Mouse (Mus musculus) left cerebral cortex, adult 11 months (tissue): ENCODE data around the gene Dguok.
A peak's percentile ranks its signal among the peaks of the same experiment; 100 is the strongest.

Experiments used
- DNase-seq: peaks from one replicate; pipeline ENCODE4 v3.0.0; 2022; ENCODE audit warnings: low spot score

Gene Dguok

DNA sequence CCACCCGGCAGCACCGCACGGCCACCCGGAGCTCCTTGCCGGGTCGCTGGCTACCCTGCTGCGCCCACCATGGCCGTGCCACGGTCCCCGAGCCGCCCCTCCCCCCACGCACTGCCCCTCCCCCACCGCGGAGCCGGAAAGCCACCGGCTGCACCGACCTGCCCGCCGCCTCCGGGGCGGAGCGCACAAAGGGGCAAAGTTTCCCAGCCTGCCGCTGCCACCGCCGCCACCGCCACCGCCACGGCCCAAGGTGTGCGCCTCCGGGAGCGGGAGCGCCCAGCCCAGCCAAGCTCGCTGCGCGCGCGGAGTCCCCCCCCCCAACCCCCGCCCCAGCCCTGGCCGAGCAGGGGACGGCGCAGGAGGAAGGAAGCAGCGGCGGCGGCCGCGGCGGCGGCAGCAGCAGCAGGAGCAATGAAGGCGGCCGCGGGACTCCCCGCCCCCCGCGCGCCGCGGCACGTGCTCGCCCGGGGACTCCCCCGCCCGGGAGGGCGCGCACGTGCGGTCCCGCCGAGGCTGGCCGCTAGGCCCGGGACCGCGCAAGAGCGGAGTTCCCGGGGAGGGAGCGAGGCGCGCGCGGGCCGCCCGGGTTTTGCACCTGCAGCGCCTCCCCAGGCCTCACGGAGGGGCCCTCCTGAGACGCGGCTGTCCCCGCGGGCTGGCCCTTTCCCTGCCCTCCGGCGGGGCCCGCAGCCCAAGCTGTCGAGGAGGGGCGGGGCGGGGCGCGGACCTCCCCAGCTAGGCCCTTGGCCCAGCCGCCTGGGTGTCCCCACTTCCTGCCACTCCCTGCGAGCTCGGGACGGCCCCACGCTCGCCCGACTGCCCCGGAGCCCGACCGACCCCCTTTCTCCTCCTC is 50.4 kb downstream of the Dguok start:
- no peak for DNase-seq

DNA sequence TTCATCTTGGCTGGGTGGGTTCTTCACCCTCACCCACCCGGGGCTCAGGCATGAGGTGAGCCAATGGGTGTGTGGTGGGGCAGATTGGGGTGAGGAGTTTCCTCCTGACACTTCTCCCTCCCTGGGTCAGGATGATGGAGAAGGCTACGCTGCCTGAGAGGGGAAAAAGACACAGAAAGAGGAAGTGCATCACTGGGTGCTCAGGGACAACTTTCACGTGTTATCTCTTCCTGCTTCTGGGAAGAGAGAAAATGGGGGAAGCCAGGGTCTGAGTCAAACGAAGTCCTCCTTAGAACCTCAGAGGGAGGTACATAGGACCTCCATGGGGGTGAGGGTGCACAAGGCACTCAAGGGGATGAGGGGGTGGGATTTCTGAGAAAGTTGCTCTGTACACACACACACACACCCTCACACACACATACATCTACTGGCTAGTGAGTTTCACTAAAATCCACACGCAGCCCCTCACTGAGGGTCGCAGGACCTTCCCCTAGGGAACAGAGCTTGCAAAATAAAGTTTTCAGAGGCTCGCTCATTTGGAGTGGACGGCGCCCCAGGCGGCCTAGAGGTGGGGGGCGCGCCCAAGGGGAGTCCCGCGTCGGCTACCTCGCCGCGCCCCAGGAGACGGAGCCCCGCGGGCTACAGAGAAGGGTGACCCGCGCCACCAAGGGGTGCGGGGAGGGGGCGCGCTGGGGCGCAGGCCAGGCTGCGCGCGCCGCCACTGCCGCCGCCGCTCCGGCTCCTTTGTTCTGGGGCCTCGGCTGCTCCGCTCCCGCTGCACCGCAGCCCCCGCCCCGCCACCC is 51.2 kb downstream of the Dguok start:
- DNase-seq = no peak

DNA sequence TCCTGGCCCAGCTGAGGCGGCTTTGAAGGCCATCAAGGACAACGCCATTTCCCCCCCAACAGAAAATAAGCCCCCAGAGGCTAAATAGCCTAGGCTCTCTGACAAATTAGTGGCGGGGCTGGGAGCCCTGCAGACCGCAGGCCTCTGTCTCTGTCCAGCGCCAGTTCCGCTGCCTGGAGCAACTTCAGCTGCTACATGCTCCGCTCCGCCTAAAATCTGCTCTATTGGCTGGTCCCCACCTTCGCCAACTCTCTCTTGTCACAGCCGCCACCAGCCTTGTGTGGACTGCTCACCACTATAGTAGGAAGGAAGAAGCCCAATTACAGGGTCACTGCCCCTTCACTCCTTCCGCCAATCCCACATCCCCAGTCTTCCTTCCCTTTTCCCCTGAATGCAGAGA is 53.1 kb downstream of the Dguok start:
- DNase-seq = no peak

DNA sequence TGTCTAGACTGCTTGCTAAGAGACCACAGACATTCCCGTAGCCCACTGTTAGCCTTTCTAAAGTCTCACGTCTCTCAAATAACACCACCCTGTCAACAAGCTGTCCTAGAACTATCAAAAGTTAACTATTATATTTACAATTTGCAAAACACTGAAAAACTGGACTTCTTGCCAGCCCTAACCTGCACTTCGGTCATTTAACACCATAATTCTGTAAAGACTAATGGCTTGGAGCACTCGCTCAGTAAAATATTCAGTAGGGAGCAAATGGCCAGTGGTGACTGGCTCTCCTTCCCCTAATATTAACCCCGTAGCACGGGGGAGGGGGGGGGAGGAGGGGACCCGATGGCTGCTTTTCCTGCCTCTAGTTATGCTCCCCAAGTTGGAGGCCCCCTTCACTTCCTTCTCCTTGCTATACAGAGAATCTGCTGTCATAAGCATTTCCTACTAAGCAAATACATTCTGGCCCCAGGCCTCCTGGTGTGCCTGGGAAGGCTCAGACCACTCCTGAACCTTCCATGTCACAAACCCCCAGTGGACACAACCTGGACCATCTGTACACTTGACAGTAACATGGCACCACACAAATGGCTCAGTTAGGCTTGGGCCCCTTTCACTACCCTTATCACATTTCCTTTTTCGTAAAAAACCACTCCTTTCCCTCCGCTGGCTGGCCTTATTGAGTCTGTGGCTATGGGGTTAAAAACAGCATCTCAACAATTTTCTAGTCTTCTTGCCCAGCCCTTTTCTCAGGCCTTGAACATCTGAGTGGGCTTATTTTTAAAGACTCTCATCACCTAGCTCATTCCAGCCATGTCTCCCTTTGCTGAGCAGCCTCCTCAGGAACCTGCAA is 56.1 kb downstream of the Dguok start:
- DNase-seq = no peak

DNA sequence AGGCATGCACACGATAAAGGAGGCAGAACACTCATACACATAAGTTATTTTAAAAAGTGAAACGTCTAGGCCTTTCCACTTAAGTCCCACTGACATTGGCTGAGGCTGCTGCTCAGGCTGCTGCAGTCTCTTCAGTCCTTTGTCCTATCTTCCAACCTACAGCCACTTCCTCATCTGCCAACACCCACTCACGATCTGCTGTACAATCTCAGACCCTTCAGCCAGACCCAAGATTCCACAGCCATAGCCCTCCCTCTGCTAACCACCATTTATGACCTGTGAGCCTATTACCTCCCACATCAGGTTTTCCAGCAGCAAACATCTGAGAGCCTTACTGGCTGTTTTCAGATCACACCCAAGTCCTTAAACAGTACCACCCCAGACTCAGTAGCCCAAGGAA is 57.3 kb downstream of the Dguok start:
- DNase-seq = no peak

DNA sequence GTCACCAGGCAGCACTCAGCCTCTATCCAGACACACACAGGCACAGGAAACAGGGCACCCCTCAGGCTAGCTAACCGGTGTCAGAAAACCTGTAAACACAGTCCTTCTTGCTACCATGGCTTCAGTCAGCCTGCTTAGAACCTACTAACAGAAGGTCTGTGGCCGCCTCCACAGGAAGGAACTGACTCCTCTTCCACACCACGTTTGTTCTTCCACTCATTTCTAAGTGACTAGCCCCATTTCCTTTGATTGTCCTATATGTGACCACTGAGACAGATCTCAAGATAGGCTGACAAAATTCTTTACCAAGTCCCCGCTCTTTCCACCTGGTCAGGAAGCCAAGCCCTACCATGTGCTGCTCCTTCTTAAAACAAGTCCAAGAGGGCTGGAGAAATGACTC is 57.9 kb downstream of the Dguok start:
- DNase-seq = no peak

DNA sequence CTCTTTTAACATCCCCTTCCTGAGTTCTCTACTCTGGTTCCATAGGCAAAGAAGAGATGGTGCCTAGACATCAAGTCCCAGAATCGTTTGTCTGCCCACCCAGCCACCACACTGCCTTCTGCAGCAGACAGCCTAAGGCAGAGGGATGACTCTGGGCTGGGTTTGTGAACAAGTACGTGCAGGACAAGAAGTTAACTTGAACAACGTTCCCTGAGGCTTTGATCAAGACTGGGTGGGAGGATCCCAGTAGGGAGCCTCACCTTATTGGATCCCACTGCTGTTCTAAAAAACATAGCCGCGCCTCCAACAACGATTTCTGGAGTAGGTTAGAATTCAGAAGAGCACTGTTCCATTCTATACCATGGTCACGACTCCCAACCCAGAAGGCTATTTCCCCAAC is 59.7 kb downstream of the Dguok start:
- no peak for DNase-seq

DNA sequence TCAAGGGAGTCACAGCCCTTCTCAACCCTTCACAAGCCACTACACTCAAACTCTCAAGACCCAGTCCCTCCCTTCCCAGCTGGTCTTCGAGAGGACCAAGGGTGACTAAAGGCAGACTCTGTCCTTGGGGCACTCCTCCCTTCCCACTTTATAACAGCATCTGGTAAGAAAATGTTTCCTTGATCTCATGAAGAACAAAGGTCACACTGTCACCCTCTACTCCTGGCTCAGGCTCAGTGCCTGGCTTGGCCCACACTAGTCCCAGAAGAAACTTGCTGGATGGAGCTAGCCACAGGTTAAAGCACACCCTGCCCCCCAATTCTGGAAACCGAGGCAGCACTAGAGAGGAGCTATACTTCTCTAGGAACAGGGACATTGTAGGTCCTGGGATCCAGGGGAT is 61.0 kb downstream of the Dguok start:
- DNase-seq = no peak

DNA sequence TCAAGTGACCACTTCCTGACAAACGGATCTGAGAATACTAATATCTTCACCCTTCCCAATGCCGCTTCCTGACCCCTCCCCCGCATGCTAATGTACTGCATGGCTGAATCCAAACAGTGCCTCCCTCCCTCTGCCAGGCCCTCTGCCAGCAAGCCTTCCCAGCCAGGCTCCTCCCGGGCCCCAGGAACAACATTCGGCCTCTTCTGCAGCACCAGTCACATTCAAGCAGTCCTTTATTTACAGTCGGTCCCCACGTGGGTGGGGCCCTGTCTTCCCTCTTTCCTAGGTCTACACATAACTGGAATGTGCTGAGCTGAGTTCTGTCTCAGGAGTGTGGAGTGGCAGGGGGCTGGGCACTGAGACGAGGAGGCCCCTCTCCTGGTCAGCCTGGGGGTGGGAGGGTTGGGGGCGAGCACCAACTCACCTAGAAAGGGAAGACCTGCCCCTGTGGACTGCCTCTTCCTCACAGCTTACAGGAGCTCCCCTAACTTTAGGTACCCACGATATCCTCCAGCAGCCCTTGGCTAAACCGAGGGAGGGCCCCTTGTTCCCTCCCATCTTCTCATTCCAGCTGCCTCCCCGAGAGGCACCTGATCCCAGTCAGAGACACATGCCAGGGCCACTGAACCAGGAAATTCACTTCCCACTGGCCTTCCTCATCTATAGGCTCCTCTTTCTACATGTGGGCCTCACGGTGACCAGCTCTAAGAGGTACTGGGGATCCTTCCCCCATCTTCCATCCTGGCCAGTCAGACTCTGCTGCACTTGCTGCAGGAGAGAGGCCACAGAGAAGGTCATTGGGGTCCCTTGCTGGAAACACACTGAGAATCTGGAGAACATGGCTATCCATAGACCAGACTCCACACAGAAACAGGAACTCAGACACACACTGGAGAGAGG is 63.1 kb downstream of the Dguok start:
- peak; percentile 47 for DNase-seq

DNA sequence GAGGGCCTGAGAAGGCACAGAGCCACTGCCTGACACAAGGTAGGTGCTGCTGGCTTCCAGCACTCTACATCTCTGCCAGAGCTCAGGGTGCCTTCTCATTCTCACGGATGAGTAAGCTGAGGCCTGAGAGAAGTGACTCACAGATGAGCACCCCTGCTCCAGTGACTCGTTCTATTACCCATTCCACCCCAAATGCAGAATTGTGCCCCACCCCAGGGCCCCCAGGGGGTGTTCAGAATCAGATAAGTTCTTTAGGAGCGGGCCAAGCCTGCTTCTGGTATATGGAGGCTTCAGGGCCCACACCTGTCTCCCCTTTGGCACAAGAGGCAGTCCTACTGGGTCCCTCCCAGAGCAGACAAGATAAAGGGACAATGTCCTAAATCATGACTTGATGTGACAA is 64.1 kb downstream of the Dguok start:
- no peak for DNase-seq

DNA sequence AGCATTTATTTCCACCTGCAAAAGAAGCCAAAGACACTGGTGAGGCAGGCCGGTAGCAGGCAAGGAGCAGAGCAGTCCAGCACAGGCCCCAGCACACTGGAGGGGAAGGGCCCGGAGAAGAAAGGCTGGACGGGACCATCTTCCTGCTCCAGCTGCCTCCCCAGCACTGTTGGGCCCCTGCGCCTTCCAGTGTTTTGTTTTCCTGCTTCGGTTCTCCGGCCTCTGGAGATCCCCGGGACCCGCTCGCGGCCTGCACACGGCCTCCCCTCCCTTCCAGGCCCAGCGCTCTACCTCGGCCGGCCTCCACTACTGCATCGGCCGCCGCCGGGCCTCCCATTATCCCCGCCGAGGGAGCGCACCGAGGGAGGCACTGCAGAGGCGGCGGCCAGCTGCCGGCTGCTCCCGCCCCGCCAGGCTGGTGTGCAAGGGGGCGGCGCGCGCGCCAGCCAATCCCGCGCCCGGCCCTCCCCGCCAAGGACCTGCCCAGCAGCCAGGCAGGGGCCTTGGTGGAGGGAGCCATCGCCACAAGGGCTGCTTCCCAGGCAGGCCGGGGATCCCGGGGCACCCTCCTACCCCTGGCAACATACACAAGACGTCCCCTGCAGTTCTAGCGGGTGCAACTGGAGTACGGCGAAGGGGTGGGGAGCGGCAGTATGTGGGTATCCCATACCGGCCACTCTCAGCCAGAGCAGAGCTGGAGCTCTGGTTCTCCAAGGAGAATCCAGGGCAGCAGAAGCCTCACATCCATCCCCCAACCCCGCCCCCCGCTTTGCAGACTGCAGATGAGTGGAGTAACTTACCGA is 65.3 kb downstream of the Dguok start:
- DNase-seq = peak; percentile 85

DNA sequence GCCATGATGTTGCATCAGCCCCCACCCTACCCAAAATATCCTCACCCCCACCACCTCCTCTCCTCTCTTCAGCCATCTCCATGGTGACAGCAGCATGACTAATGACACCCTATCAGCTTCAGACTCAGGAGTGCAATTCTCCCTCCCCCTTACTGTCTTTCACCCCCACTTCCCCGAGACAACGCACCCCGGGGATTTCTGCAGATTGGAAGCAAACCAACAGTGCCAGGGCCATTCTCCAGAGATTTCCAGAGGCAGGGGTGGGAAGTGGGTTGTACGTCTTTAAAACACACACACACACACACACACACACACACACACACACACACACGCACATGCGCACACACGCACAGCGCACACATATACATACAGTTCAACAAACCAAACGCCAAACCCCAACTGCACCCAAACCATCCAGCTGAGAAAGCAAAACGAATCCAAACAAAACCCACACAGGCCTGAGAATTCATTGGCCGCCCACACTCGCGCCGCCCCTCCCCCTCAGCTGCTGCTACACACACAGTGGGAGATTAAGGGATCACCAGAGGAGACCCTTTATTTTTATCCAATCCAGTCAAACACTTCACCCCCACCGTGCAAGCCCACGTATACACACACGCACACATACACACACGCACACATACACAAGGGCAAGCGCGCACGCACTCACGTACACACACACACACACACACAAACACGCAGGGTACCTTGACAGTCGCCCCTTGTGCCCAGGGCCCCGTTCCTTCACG is 66.1 kb downstream of the Dguok start:
- DNase-seq = peak; percentile 83

DNA sequence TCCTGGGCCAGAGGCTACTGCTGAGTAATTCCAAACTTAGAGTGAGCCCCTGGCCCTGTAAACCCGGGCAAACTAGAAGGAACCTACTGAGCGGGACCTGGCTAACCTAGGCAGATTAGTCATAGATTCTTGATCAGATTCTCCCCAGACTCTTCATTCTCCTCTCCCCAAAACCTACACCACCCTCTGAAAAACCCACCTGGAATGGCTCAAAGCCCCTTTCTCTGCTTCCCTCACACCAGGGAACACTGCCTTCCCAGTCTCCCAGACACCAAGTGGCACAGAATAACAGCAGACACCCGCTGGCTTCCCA is 66.6 kb downstream of the Dguok start:
- DNase-seq = no peak

DNA sequence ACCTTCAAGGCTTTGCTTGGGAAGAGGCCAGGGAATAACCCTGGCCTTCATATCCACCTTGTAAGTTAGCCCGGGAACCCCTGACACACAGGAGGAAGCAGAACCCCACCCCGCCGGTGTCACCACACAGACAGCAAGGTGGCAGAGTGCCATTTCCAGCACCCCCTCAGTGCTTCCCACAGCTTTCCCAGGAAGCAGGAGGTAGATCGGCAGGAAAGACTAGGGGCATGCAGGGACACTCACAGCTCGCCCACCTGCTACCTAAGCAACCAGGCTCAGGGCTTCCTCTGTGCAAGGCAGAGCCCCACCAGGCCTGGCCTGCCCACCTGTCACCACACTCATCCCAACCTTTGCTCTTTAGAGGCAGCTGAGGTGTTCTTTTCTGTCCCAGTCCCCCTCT is 67.0 kb downstream of the Dguok start:
- peak; percentile 53 for DNase-seq

DNA sequence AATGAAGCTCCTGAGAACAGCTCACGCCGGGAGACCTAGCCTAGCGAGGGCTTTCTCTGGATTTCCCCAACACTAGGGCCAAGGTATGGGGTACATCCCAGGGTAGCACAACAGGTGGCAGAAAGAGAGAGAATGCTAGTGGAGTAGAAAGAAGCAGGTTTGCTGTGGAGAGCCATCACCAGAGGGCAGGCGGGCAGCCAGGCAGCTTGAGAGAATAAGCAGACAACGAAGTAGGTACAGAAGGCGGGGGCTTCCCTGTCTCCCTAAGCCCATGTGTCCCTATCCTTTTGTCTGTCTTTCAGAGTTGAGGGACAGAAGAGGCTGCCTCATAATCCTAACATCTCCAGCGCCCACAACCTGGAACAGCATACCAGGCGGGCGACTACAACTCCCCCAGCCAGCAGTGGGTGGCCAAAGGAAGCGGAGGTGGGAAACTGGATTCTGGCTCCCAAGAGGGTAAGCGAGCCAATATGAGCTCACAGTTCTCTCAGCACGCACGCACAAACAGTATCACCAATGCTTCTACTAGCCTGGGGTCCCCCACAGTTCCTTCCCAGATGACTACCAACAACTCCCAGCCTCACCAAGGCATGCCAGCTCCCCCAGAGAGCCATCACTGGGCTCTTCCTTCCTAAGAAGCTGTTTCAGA is 67.5 kb downstream of the Dguok start:
- no peak for DNase-seq

DNA sequence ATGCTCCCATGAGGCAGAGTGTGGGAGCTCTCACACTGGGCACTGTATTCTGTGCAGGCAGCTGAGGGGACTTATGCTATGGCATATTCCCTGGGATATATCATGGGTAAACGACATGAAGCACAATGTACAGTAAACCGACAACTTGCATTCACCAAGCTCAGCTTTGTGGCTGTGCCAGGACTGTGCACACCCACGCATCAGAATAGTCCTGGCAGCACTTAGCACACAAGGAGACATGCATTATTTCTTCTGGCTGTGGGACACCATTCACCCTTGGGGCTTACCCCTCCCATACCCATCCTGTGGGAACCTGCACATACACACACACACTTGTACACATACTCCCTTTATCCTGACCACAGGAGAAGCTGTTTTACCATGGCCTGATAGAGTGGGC is 68.2 kb downstream of the Dguok start:
- no peak for DNase-seq

DNA sequence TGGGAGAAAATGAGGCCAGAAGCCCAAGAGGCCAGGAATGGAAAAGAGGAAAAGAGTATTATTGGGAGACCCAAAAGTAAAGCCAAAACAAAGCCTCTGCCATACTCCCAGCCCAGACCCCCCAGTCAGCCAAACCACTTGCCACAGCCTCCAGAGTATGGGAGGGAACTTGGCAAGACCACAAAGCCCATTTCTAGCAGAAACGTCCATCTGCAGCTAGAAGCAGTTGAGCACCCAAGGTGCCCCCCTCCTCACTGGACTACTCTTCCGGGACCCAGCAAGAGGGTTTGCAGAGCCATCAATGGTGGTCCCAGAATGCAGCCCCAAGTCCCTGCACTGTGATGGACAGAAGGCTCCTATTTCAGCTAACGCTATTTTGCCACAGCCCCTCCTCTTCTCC is 69.0 kb downstream of the Dguok start:
- DNase-seq = no peak

DNA sequence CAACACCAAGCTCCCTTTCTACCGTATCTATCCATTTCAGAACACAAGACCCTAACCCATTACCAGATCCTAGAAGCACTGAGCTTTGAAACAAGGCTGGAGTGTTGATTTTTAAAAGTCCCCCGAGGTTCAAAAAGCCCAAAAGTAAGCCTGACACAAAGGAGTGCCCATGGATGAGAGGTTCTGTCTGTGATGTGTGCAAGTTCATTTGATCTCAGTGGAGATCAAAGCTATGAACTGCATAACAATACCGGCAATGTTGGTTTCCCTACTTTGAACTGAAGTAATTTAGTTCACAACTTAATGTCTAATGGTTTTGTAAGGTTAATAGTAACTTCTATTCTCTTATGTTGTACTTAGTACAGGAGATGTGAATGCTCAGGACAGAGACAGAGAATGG is 69.5 kb downstream of the Dguok start:
- DNase-seq = no peak

DNA sequence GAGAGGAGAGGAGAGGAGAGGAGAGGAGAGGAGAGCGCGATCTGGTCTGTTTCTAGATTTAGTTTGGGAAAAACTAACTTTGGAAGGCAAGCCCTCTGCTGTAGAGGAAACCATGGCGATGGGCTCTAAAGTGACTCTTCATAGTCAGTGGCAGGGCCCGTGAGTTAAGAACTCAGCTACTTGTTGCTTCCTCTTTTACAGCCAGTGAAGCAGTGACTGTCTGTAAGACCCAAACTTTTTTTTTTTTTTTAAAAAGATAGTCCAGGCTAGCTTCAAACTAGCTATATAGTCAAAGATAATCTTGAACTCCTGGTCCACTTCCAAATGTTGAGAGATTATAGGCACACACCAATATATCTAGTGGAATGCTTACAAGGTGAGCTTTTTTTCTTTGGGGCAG is 70.2 kb downstream of the Dguok start:
- no peak for DNase-seq

DNA sequence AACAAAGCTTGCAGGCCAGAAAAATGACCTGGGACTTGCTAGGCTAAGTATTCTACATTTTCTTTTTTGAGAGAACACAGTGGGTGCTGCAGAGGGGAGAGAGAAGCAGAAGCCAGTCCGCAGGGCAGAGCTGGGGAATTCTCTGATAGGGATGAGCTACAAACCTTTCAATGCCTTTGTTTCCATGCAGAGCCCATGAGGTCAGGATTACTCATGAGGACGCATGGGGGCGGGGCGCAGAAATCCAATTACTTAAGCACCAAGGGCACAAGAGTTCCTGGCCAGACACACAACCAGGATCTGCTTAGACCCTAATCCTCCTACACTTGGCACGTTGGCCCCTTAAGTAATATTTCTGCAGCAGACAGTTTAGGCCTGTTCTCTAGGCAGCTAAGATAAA is 71.6 kb downstream of the Dguok start:
- DNase-seq = no peak
